Mouse (Mus musculus) brain, embryonic 14.5 days (tissue): ENCODE measurements around the gene Midn.

Experiments used
- CTCF ChIP-seq: fragments of 200-500 bp; IDR thresholded peaks from 2 replicates; pipeline ENCODE4 v1.5.1; 2012; ENCODE audit warnings: inconsistent platforms, mild to moderate bottlenecking, moderate library complexity, borderline replicate concordance; ENCODE audit not compliant: insufficient read depth, insufficient read length; ENCODE audit errors: extremely low read depth
- POLR2A ChIP-seq: fragments of 200-500 bp; IDR thresholded peaks from 2 replicates; pipeline ENCODE4 v1.6.1; 2012; ENCODE audit warnings: mild to moderate bottlenecking, inconsistent platforms, borderline replicate concordance; ENCODE audit not compliant: poor library complexity, insufficient read depth, insufficient read length, severe bottlenecking; ENCODE audit errors: extremely low read depth

DNA sequence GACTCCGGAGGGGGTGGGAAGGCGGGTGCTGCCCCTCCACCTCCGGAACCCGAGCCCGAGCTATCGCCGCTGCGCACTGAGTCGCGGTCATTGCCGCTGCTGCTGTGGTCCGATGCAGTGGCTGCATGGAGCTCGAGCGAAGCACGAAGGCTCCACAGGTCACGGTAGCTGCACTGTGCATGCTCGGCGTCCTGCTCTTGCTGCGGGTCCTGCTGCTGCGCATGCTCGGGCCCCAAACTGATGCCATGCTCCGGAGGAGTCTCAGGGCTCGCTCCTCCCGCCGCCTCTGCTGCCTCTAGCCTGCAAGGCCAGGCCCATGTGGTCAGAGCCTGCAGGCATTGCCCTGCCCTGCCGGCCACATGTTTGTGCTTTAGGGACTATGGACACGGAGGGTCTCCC is 16.1 kb upstream of the Midn start:
- no peak for TF ChIP-seq CTCF
- TF ChIP-seq POLR2A = no peak
